ENCODE assay signal across 8 mouse cellular contexts in genomic region chr11:53551754-53552153, GRCm38 (mm10). TPM values are rescaled to one million over a fixed set of nuclear protein-coding genes. Genes with fewer than 3 reads are reported as not detected.
A peak's percentile ranks its signal among the peaks of the same experiment; 100 is the strongest.
DNase-seq lines count a peak whose midpoint lies in the region; ATAC-seq and TF ChIP-seq lines count a peak whose summit lies in the region.

No protein-coding gene starts in this region.

- H3K9me3 ChIP-seq in stomach, postnatal 0 days (ENCODE audit: control insufficient read depth, low read length) = no peaks in the 10 kb centered on the region

- ATAC-seq in stomach, postnatal 0 days (ENCODE audit: low FRiP score, low TSS enrichment) = no peak

- no peaks in the 10 kb centered on the region for H3K36me3 ChIP-seq in stomach, postnatal 0 days (ENCODE audit: control insufficient read depth, insufficient read depth, low read length)

- no peak overlapping the region for H3K9ac ChIP-seq in stomach, postnatal 0 days (ENCODE audit: low read length)

- no peak for TF ChIP-seq EP300 in stomach, postnatal 0 days (optimal IDR thresholded peaks at IDR 0.05)

- H3K27ac ChIP-seq in stomach, postnatal 0 days (replicated peaks) = no peak overlapping the region

- no peaks in the 10 kb centered on the region for H3K4me1 ChIP-seq in stomach, postnatal 0 days (replicated peaks; ENCODE audit: control insufficient read depth, insufficient read depth)

- no peak overlapping the region for H3K4me3 ChIP-seq in stomach, postnatal 0 days (ENCODE audit: low read depth, low read length)

- H3K4me2 ChIP-seq in stomach, postnatal 0 days (replicated peaks; ENCODE audit: low read depth) = no peak overlapping the region

- TF ChIP-seq CTCF in stomach, postnatal 0 days (IDR thresholded peaks at IDR 0.05; ENCODE audit: low read depth) = peak; percentile 54

- peak; percentile 83 for DNase-seq in heart, adult 11 months
- DNase-seq in heart, adult 18-20 months = no peak
- DNase-seq in right cerebral cortex, postnatal 4 days = peak; percentile 29
- no peak for DNase-seq in right cerebral cortex, postnatal 25 days
- DNase-seq in cerebellum, postnatal 14 days = peak; percentile 79 to 89
- DNase-seq in stomach, postnatal 0 days (ENCODE audit: low spot score) = no peak
- no peak for DNase-seq in gastrocnemius, postnatal 4 days (ENCODE audit: low spot score in 2 of 2)
- DNase-seq in heart, adult 9 months (ENCODE audit: low spot score in 2 of 2) = no peak

- no peaks in the 10 kb centered on the region for H3K27me3 ChIP-seq in stomach, postnatal 0 days (ENCODE audit: control insufficient read depth, insufficient read depth, low read length)

- 67% methylated on average over 12 of the region's 12 CpGs for WGBS in stomach, postnatal 0 days

RNA-seq across cellular contexts. Expression of gene Kif3a, which starts 15.4 kb away (rescaled TPM):
- 10 to 100 TPM in 1 of 2 experiments, 1 to 10 TPM in 1; 8.4 to 11.2 TPM for total RNA-seq in heart, adult 18-20 months (2021)
- 22.1 and 25.3 TPM in 2 replicates for polyA plus RNA-seq in stomach, postnatal 0 days (2015; fragmentation: Nextera tagmentation; extraction: Ambion mirVana)
- total RNA-seq in gastrocnemius, postnatal 4 days (2021) = 10 to 100 TPM; 15.9 to 18.2 TPM

RNA-seq across cellular contexts. Expression of gene Sept8, which starts 32.7 kb away (rescaled TPM):
- 10 to 100 TPM; 24.7 to 24.8 TPM for total RNA-seq in heart, adult 18-20 months (2021)
- polyA plus RNA-seq in stomach, postnatal 0 days (2015; fragmentation: Nextera tagmentation; extraction: Ambion mirVana) = 21.2 and 21.5 TPM in 2 replicates
- total RNA-seq in gastrocnemius, postnatal 4 days (2021) = 10 to 100 TPM; 85.8 to 88.6 TPM

Comparison
In these comparisons a context has a peak if more than half of its experiments do, and no peak if none do; other contexts are left out.
1. DNase-seq: peak in heart, adult 11 months (single experiment), right cerebral cortex, postnatal 4 days (single experiment) and cerebellum, postnatal 14 days (2 of 2); none in heart, adult 18-20 months (0 of 2), right cerebral cortex, postnatal 25 days (single experiment), stomach, postnatal 0 days (single experiment), gastrocnemius, postnatal 4 days (0 of 2) and heart, adult 9 months (0 of 2).